Mouse (Mus musculus): ENCODE measurements around the gene Arpp19. TPM values are rescaled to one million over a fixed set of nuclear protein-coding genes. Genes with fewer than 3 reads are reported as not detected.

Gene Arpp19
- total RNA-seq (2017), result 110 and 123 TPM in 2 replicates

DNA sequence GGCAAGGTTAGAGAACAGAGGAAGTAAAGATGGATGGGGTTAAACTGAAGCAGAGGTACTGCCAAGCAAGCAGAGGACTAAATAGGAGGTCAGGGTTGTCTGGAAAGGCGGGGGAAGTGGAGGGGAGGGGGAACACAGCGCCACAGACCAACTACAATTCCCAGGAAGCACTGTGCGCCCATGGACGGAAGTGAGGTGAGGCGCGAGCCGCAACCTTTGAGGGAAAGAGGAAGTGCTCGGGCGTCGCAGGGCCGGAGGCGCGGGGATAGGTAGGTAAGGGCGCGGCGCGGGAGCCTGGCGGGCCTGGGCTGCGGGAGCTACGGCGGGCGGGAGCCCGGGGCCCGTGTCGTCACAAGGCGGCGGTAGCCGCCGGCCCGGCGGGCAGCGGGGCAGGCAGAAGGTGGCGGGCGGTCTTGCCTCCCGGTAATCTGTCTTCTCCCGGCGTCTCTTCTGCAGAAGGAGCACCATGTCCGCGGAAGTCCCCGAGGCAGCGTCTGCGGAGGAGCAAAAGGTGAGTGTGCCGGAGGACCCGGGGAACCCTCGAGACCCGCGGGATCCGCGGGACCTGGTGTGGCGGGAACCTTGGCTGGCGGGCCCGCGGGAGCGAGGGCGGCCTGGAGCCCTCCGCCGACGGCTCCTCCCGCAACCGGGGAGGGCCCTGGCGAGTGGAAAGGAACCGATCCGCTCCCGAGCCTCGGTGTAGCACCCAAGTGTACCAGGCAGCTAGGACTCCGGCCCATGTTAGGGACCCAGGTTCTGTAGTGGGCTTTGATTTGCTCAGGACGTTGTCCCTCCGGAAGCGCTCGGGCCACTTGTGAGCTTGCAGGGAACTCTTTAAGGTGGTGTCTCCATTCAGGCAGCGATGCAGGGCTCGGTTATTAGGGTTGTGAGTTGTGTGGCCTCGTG, at the start of gene Arpp19:
Gene Arpp19 (plus strand): TSS at position 164 of the 906 bp plus-strand sequence.
- ATAC-seq (ENCODE audit: extremely low read depth, insufficient number of reproducible peaks, low FRiP score, poor library complexity, severe bottlenecking), result peak; percentile 97

- no peak for ATAC-seq (ENCODE audit: extremely low read depth, insufficient number of reproducible peaks, low FRiP score, poor library complexity, severe bottlenecking)
Measured at GRCm38 (mm10) chr9:74988893-74989460, 48.4 kb upstream of the Arpp19 start.

- ATAC-seq (ENCODE audit: extremely low read depth, insufficient number of reproducible peaks, low FRiP score, poor library complexity, severe bottlenecking), result no peak
Measured at GRCm38 (mm10) chr9:74989990-74990389, 47.4 kb upstream of the Arpp19 start.

- no peak for ATAC-seq (ENCODE audit: extremely low read depth, insufficient number of reproducible peaks, low FRiP score, poor library complexity, severe bottlenecking)
Measured at GRCm38 (mm10) chr9:74994611-74995257, 42.7 kb upstream of the Arpp19 start.

DNA sequence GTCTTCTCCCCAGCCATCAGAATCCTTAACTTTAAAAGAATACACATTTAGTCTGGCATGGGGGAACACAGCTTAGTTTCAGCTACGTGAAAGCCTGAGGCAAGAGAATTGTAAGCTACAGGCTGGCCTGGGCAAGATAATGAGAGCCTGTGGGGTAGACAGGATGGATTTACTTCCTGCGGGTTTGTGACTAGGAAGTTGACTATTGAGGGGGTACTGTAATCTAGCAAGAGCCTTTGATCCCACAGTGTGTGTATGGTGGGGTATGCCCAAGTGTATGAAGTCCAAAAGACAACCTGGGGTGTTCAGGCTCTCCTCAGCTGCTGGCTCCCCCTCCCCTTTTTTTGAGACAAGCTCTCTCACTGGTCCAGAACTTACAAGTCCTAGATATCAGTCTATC, 41.1 kb upstream of the Arpp19 start:
- ATAC-seq (ENCODE audit: extremely low read depth, insufficient number of reproducible peaks, low FRiP score, poor library complexity, severe bottlenecking), result no peak

DNA sequence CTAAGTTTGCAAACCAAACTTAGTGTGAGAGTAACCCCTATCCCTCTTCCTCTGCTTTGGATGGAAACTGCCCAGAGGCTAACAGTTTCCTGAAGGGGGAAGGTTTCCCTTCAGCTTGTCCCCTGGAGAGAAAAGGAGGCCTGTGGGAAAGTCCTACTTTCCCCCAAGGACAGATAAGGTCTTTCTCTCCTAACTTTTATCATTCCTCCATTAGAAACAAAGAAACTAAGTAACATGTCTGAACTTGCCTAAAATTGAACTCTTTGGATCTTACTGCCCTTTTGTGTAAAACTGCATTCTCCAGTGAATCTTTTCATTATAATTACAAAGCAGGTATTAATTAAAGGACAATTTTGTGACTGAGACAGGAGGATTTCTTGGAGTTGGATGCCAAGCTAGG, 39.4 kb upstream of the Arpp19 start:
- no peak for ATAC-seq (ENCODE audit: extremely low read depth, insufficient number of reproducible peaks, low FRiP score, poor library complexity, severe bottlenecking)

- no peak for ATAC-seq (ENCODE audit: extremely low read depth, insufficient number of reproducible peaks, low FRiP score, poor library complexity, severe bottlenecking)
Measured at GRCm38 (mm10) chr9:75001006-75001405, 36.4 kb upstream of the Arpp19 start.

GRCm38 (mm10) chr9:75001611-75002204, 35.7 kb upstream of the Arpp19 start:
- ATAC-seq (ENCODE audit: extremely low read depth, insufficient number of reproducible peaks, low FRiP score, poor library complexity, severe bottlenecking), result no peak

GRCm38 (mm10) chr9:75002262-75002661, 35.2 kb upstream of the Arpp19 start:
- no peak for ATAC-seq (ENCODE audit: extremely low read depth, insufficient number of reproducible peaks, low FRiP score, poor library complexity, severe bottlenecking)

GRCm38 (mm10) chr9:75004203-75004602, 33.2 kb upstream of the Arpp19 start:
- ATAC-seq (ENCODE audit: extremely low read depth, insufficient number of reproducible peaks, low FRiP score, poor library complexity, severe bottlenecking), result no peak

DNA sequence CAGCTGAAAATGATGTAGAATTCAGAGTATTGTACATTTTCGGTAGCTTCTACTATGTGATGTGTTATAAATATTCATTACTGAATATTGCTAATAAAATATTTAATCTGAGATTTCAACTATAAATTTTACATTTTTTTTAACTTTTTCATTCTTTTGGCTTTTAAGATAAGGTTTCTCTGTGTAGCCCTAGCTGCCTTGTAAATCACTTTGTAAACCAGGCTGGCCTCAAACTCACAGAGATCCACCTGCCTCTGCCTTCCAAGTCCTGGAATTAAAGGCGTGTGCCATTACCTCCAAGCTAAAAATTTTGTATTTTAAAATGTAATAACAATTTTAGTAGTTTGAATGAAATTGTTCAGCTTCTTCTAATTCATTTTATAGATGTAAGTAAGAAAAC, 20.8 kb upstream of the Arpp19 start:
- no peak for ATAC-seq (ENCODE audit: extremely low read depth, insufficient number of reproducible peaks, low FRiP score, poor library complexity, severe bottlenecking)

- ATAC-seq (ENCODE audit: extremely low read depth, insufficient number of reproducible peaks, low FRiP score, poor library complexity, severe bottlenecking), result no peak
Measured at GRCm38 (mm10) chr9:75019181-75019580, 18.2 kb upstream of the Arpp19 start.

DNA sequence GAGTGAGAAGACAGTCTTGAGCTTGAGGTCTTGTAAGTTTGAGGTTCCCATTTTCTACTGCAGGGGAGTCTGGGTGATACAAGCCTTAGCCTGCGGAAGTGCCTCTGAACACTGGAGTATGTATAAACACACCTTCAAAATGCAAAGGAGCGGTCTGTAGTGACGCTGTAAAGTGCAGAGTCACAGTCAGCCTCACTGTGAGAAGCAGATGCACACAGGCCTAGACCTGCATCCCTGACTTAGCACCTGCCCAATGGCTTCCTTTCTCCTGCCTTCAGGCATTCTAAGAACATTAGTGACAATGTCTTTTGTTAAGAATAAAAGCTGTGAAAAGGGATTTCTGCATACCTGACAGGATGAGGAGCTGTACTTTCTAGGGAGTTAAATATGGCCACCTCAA, 17.8 kb upstream of the Arpp19 start:
- ATAC-seq (ENCODE audit: extremely low read depth, insufficient number of reproducible peaks, low FRiP score, poor library complexity, severe bottlenecking), result no peak

GRCm38 (mm10) chr9:75020561-75020960, 16.9 kb upstream of the Arpp19 start:
- no peak for ATAC-seq (ENCODE audit: extremely low read depth, insufficient number of reproducible peaks, low FRiP score, poor library complexity, severe bottlenecking)

DNA sequence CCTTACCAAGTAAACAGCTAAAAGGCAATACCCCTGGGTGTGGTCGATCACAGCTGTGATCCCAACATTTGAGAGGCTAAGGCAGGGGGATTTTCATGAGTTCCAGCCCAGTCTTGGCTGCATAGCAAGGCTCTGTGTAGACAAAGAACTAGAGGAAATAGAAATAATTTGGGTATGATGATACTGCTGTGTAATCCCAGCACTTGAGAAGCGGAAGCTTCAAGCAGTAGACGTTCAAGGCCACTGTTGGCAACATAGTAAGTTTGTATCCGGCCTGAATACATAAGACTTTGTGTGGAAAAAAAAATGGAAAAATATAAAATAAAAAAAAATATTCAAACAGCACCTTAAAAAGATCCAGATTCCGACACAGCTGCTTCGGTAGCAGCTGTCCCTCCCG, 14.9 kb upstream of the Arpp19 start:
- ATAC-seq (ENCODE audit: extremely low read depth, insufficient number of reproducible peaks, low FRiP score, poor library complexity, severe bottlenecking), result no peak

GRCm38 (mm10) chr9:75023150-75023894, 14.1 kb upstream of the Arpp19 start:
- no peak for ATAC-seq (ENCODE audit: extremely low read depth, insufficient number of reproducible peaks, low FRiP score, poor library complexity, severe bottlenecking)

DNA sequence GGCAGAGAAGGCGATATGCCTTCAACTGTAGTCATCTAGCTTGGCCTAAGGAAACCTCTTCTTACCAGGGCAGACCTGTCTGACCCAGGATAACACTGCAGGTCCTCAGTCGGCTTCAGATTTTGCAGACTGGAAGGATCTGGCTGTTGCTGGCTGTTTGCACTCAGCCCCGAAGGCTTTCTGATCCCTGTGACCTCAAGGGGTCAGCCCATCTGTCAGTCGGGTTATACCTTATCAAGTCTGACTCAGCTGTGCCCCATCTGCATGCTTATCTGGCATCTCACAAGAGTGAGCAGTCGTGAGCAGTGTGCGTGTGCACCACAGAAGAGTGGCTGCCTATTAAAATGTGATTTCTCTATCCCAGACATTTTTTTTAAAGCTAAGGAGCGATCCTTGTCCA, 13.3 kb upstream of the Arpp19 start:
- no peak for ATAC-seq (ENCODE audit: extremely low read depth, insufficient number of reproducible peaks, low FRiP score, poor library complexity, severe bottlenecking)

DNA sequence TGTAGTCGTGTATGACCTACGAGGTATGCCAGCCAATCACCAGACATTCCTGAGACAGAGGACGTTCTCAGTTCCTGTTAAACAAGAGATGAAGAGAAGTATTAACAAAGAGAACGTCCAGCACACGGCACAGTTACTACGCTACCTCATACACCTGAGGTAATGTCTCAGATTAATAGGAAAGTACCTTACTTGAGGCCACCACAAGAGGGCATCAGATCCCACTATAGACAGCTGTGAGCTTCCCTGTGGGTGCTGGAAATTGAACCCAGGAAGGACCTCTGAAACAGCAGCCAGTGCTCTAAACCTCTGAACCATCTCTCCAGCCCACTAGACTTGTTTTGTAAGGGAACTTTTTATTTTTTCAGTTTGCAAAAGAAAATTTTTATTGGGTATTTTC, 11.7 kb upstream of the Arpp19 start:
- peak; percentile 55; the same call in 1 of the 2 replicates for ATAC-seq (ENCODE audit: extremely low read depth, insufficient number of reproducible peaks, low FRiP score, poor library complexity, severe bottlenecking)

GRCm38 (mm10) chr9:75032408-75032807, 5.0 kb upstream of the Arpp19 start:
- ATAC-seq (ENCODE audit: extremely low read depth, insufficient number of reproducible peaks, low FRiP score, poor library complexity, severe bottlenecking), result no peak

Data from neutrophil, adult 5-6 weeks (primary cell).